Mouse (Mus musculus) kidney, adult 9 months (tissue): ENCODE results near the gene Lsm2.
A peak's percentile ranks its signal among the peaks of the same experiment; 100 is the strongest.
"Not testable (repeated sequence)": the region's sequence is repeated elsewhere in the genome, so short reads cannot be mapped to it uniquely, and the experiment has no call there.

Experiments used
- DNase-seq: peaks from one replicate; pipeline ENCODE4 v3.0.0; 2022

Lsm2 gene

GRCm38 (mm10) chr17:34981690-34982180, at the start of gene Lsm2:
Lsm2 (plus strand) TSS chr17:34981862.
- peak; percentile 94 for DNase-seq

- peak; percentile 32 for DNase-seq
Observed at GRCm38 (mm10) chr17:34932287-34932686, 49.4 kb upstream of the Lsm2 start.

- DNase-seq = peak; percentile 82
Observed at GRCm38 (mm10) chr17:34934031-34934430, 47.6 kb upstream of the Lsm2 start.

GRCm38 (mm10) chr17:34934830-34935229, 46.8 kb upstream of the Lsm2 start:
- peak; percentile 67 for DNase-seq

- peak; percentile 90 for DNase-seq
Observed at GRCm38 (mm10) chr17:34937960-34938505, 43.6 kb upstream of the Lsm2 start.

- no peak for DNase-seq
Observed at GRCm38 (mm10) chr17:34941344-34942041, 40.2 kb upstream of the Lsm2 start.

- DNase-seq = peak; percentile 87
Observed at GRCm38 (mm10) chr17:34943128-34943815, 38.4 kb upstream of the Lsm2 start.

- peak; percentile 83 for DNase-seq
Observed at GRCm38 (mm10) chr17:34944362-34944761, 37.3 kb upstream of the Lsm2 start.

- DNase-seq = peak; percentile 89
Observed at GRCm38 (mm10) chr17:34946486-34947140, 35.0 kb upstream of the Lsm2 start.

GRCm38 (mm10) chr17:34947606-34948005, 34.1 kb upstream of the Lsm2 start:
- peak; percentile 79 for DNase-seq

- not testable (repeated sequence) for DNase-seq
Observed at GRCm38 (mm10) chr17:34948721-34949552, 32.7 kb upstream of the Lsm2 start.

- no peak for DNase-seq
Observed at GRCm38 (mm10) chr17:34949553-34949969, 32.1 kb upstream of the Lsm2 start.

- no peak for DNase-seq
Observed at GRCm38 (mm10) chr17:34950514-34951455, 30.9 kb upstream of the Lsm2 start.

- DNase-seq = no peak
Observed at GRCm38 (mm10) chr17:34951636-34952377, 29.9 kb upstream of the Lsm2 start.

GRCm38 (mm10) chr17:34952378-34953040, 29.2 kb upstream of the Lsm2 start:
- peak; percentile 81 for DNase-seq

- no peak for DNase-seq
Observed at GRCm38 (mm10) chr17:34953258-34953657, 28.4 kb upstream of the Lsm2 start.

GRCm38 (mm10) chr17:34953904-34954303, 27.8 kb upstream of the Lsm2 start:
- peak; percentile 82 for DNase-seq

GRCm38 (mm10) chr17:34954831-34955230, 26.8 kb upstream of the Lsm2 start:
- DNase-seq = no peak

- DNase-seq = no peak
Observed at GRCm38 (mm10) chr17:34955884-34956283, 25.8 kb upstream of the Lsm2 start.

- DNase-seq = no peak
Observed at GRCm38 (mm10) chr17:34956340-34956739, 25.3 kb upstream of the Lsm2 start.
